Mouse (Mus musculus): ENCODE results near the gene Rfx4. TPM values are rescaled to one million over a fixed set of nuclear protein-coding genes. Genes with fewer than 3 reads are reported as not detected.

Gene Rfx4
- polyA plus RNA-seq, 1 experiment from 2014 or later: not detected

GRCm38 (mm10) chr10:84903742-84904141 is 147.9 kb downstream of the Rfx4 start:
- H3K27ac ChIP-seq (ENCODE audit: low read length): no peak overlapping the region
- 6% methylated on average over 5 of the region's 5 CpGs for WGBS (ENCODE audit: insufficient replicate concordance)
- H3K9ac ChIP-seq (ENCODE audit: low read depth, low read length): no peak overlapping the region
- no peaks in the 10 kb centered on the region for H3K9me3 ChIP-seq (replicated peaks; ENCODE audit: control insufficient read depth, low read length)
- H3K4me2 ChIP-seq (ENCODE audit: low read depth, low read length): no peak overlapping the region
- no peak for ATAC-seq (ENCODE audit: low read depth)
- H3K36me3 ChIP-seq (ENCODE audit: control insufficient read depth, insufficient read depth): no peaks in the 10 kb centered on the region
- no peaks in the 10 kb centered on the region for H3K27me3 ChIP-seq (ENCODE audit: control insufficient read depth, insufficient read depth, low read depth, low read length)
- H3K4me3 ChIP-seq (ENCODE audit: low read depth, low read length): no peak overlapping the region
- H3K4me1 ChIP-seq (ENCODE audit: control insufficient read depth, low read depth, low read length): no peaks in the 10 kb centered on the region

GRCm38 (mm10) chr10:84906895-84907294 is 151.0 kb downstream of the Rfx4 start:
- 71% methylated on average over 9 of the region's 9 CpGs for WGBS (ENCODE audit: insufficient replicate concordance)
- no peak overlapping the region for H3K27ac ChIP-seq (ENCODE audit: low read length)
- H3K27me3 ChIP-seq (ENCODE audit: control insufficient read depth, insufficient read depth, low read depth, low read length): no peaks in the 10 kb centered on the region
- no peak overlapping the region for H3K9ac ChIP-seq (ENCODE audit: low read depth, low read length)
- H3K36me3 ChIP-seq (ENCODE audit: control insufficient read depth, insufficient read depth): no peaks in the 10 kb centered on the region
- no peaks in the 10 kb centered on the region for H3K9me3 ChIP-seq (replicated peaks; ENCODE audit: control insufficient read depth, low read length)
- ATAC-seq (ENCODE audit: low read depth): no peak
- H3K4me2 ChIP-seq (ENCODE audit: low read depth, low read length): no peak overlapping the region
- no peaks in the 10 kb centered on the region for H3K4me1 ChIP-seq (ENCODE audit: control insufficient read depth, low read depth, low read length)
- H3K4me3 ChIP-seq (ENCODE audit: low read depth, low read length): no peak overlapping the region

DNA sequence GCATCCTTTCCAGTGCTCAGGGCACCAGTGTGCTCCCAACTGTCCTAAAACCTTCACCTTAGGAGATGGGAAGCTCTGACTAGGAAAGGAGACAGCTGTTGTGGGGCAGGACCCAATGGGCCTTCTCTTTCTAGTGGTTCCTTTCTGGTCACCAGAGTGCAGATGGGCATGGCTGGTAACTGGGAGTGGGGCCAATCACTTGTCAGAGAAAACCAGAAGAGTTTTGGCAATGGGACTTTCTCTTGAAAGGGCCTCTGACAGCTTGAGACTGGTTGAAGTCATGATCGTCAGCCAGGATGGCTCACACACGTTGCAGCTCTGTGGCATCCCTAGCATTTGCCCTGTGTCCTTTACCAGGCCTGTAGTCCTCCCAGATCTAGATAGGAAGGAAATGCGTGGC is 152.1 kb downstream of the Rfx4 start:
- Histone ChIP-seq H3K4me1 (ENCODE audit: control insufficient read depth, low read depth, low read length) (no peaks in the 10 kb centered on the region), H3K27me3 (ENCODE audit: control insufficient read depth, insufficient read depth, low read depth, low read length) (no peaks in the 10 kb centered on the region), H3K4me3 (ENCODE audit: low read depth, low read length) (no peak overlapping the region), H3K4me2 (ENCODE audit: low read depth, low read length) (no peak overlapping the region), H3K9me3 (replicated peaks; ENCODE audit: control insufficient read depth, low read length) (no peaks in the 10 kb centered on the region), H3K27ac (ENCODE audit: low read length) (no peak overlapping the region), H3K9ac (ENCODE audit: low read depth, low read length) (no peak overlapping the region), H3K36me3 (ENCODE audit: control insufficient read depth, insufficient read depth) (no peaks in the 10 kb centered on the region)
- ATAC-seq (ENCODE audit: low read depth): no peak
- 42% methylated on average over 3 of the region's 3 CpGs for WGBS (ENCODE audit: insufficient replicate concordance)

DNA sequence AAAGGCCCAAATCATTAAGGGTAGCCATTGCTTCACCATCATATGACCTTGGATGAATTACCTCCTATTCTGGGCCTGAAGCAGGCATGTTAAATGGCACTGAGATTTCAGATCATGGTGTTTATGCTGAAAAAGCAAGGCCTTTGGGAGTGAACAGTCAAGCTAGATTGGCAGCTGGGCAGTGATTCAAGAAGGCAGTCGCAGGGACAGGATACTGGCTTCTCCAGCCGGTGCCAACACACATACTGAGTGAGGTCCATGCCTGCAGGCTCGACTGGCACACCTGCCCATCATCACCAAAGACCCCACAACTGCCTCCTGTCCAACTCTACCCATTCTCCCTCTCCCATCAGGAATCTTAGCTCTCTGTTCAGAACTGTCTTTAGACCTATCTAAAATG is 152.6 kb downstream of the Rfx4 start:
- no peak overlapping the region for H3K4me2 ChIP-seq (ENCODE audit: low read depth, low read length)
- no peaks in the 10 kb centered on the region for H3K4me1 ChIP-seq (ENCODE audit: control insufficient read depth, low read depth, low read length)
- H3K27me3 ChIP-seq (ENCODE audit: control insufficient read depth, insufficient read depth, low read depth, low read length): no peaks in the 10 kb centered on the region
- H3K9ac ChIP-seq (ENCODE audit: low read depth, low read length): no peak overlapping the region
- no peak overlapping the region for H3K4me3 ChIP-seq (ENCODE audit: low read depth, low read length)
- ATAC-seq (ENCODE audit: low read depth): no peak
- H3K27ac ChIP-seq (ENCODE audit: low read length): no peak overlapping the region
- no peaks in the 10 kb centered on the region for H3K9me3 ChIP-seq (replicated peaks; ENCODE audit: control insufficient read depth, low read length)
- 61% methylated on average over 3 of the region's 3 CpGs for WGBS (ENCODE audit: insufficient replicate concordance)
- no peaks in the 10 kb centered on the region for H3K36me3 ChIP-seq (ENCODE audit: control insufficient read depth, insufficient read depth)

DNA sequence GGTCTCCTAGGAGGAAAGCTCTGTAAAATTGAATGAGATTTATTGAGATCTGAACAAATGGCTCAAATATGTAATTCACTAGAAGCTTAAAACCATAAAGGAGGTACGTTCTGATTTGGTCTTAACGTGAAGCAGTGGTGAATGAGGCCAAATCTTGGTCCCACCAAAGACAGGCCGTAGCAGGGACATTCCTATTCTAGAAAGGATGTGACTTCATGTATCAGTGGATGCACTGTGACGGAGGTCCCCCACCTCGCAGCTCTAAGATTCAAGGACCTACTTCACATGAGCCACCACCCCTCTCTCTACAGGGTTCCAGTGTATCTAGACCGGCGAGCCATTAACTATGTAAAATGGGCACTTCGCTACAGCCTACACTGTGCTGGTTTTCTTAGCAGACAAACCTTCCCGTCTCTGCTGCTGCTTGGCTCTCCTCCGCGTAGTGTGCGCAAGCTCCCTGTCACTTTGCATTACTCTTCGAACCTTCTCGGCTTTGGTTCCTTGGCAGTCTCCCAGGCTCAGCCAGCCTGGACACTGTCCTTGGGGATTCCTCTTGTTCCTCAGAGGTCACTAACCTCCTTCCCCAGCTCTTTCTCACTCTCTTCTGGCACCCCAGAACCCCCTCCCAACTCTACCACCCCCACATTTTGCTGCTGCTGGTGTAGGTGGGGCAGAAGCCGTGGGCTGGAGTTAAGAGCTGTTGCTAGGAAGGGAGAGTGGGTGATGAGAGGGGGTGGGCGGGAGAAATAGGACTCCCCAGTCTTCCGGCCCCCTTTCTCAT is 153.3 kb downstream of the Rfx4 start:
- ATAC-seq (ENCODE audit: low read depth): no peak
- Histone ChIP-seq H3K4me2 (ENCODE audit: low read depth, low read length) (no peak overlapping the region), H3K9me3 (replicated peaks; ENCODE audit: control insufficient read depth, low read length) (no peaks in the 10 kb centered on the region), H3K4me1 (ENCODE audit: control insufficient read depth, low read depth, low read length) (no peaks in the 10 kb centered on the region), H3K9ac (ENCODE audit: low read depth, low read length) (no peak overlapping the region), H3K4me3 (ENCODE audit: low read depth, low read length) (no peak overlapping the region), H3K27me3 (ENCODE audit: control insufficient read depth, insufficient read depth, low read depth, low read length) (no peaks in the 10 kb centered on the region), H3K36me3 (ENCODE audit: control insufficient read depth, insufficient read depth) (no peaks in the 10 kb centered on the region), H3K27ac (ENCODE audit: low read length) (no peak overlapping the region)
- WGBS (ENCODE audit: insufficient replicate concordance): 74% methylated on average over 17 of the region's 17 CpGs

DNA sequence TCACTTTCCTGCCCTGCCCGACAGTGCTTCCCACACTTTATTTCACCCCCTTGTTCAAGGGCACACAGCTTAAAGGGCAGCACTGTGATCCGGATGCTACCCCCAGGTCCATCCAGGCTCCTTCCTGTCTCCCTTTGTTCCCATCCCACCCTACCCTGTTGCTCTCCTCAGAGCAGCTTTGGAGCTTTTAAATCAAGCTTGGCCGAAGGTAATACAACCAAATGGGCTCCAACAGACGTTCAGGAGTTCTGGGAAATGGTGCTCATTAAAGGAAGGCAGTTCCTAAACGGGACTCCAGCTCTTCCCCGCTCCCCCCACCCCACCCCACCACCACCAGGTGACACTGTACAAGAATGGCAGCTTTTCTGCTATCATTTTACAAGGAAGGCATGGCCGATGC is 154.3 kb downstream of the Rfx4 start:
- Histone ChIP-seq H3K4me3 (ENCODE audit: low read depth, low read length) (no peak overlapping the region), H3K4me2 (ENCODE audit: low read depth, low read length) (no peak overlapping the region), H3K4me1 (ENCODE audit: control insufficient read depth, low read depth, low read length) (no peaks in the 10 kb centered on the region), H3K36me3 (ENCODE audit: control insufficient read depth, insufficient read depth) (no peaks in the 10 kb centered on the region), H3K27ac (ENCODE audit: low read length) (no peak overlapping the region), H3K9me3 (replicated peaks; ENCODE audit: control insufficient read depth, low read length) (no peaks in the 10 kb centered on the region), H3K9ac (ENCODE audit: low read depth, low read length) (no peak overlapping the region), H3K27me3 (ENCODE audit: control insufficient read depth, insufficient read depth, low read depth, low read length) (no peaks in the 10 kb centered on the region)
- WGBS (ENCODE audit: insufficient replicate concordance): 50% methylated on average over 7 of the region's 7 CpGs
- no peak for ATAC-seq (ENCODE audit: low read depth)

- no peak overlapping the region for H3K4me2 ChIP-seq (ENCODE audit: low read depth, low read length)
- H3K27ac ChIP-seq (ENCODE audit: low read length): no peak overlapping the region
- ATAC-seq (ENCODE audit: low read depth): no peak
- no peaks in the 10 kb centered on the region for H3K27me3 ChIP-seq (ENCODE audit: control insufficient read depth, insufficient read depth, low read depth, low read length)
- H3K4me3 ChIP-seq (ENCODE audit: low read depth, low read length): no peak overlapping the region
- 67% methylated on average over 1 of the region's 1 CpGs for WGBS (ENCODE audit: insufficient replicate concordance)
- H3K4me1 ChIP-seq (ENCODE audit: control insufficient read depth, low read depth, low read length): no peaks in the 10 kb centered on the region
- no peaks in the 10 kb centered on the region for H3K36me3 ChIP-seq (ENCODE audit: control insufficient read depth, insufficient read depth)
- H3K9me3 ChIP-seq (replicated peaks; ENCODE audit: control insufficient read depth, low read length): no peaks in the 10 kb centered on the region
- H3K9ac ChIP-seq (ENCODE audit: low read depth, low read length): no peak overlapping the region
Observed at GRCm38 (mm10) chr10:84910758-84911384, 155.0 kb downstream of the Rfx4 start.

DNA sequence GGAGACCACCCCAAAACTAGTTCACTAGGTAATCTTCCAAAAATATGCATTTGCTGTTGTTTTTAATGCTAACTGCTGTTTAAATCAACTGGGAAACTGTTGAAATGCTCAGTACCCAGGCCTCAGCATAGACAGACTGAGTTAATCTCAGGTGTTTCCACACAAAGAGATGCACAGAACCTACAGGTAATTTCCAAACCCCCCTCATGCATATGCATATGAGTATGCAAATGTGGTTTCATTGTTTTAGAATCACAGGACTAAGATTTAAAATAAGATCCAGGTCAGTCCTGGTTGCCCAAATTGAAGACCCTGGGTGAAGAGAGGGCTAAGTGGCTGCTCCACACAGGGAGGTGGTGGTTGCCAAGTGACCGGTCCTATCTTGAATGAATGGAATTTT is 157.3 kb downstream of the Rfx4 start:
- Histone ChIP-seq H3K4me3 (ENCODE audit: low read depth, low read length) (no peak overlapping the region), H3K27ac (ENCODE audit: low read length) (no peak overlapping the region), H3K27me3 (ENCODE audit: control insufficient read depth, insufficient read depth, low read depth, low read length) (no peaks in the 10 kb centered on the region), H3K36me3 (ENCODE audit: control insufficient read depth, insufficient read depth) (no peaks in the 10 kb centered on the region), H3K4me2 (ENCODE audit: low read depth, low read length) (no peak overlapping the region), H3K9me3 (replicated peaks; ENCODE audit: control insufficient read depth, low read length) (no peaks in the 10 kb centered on the region), H3K4me1 (ENCODE audit: control insufficient read depth, low read depth, low read length) (peaks cover 4% of the 10 kb centered on the region), H3K9ac (ENCODE audit: low read depth, low read length) (no peak overlapping the region)
- ATAC-seq (ENCODE audit: low read depth): no peak
- 74% methylated on average over 1 of the region's 1 CpGs for WGBS (ENCODE audit: insufficient replicate concordance)

- Histone ChIP-seq H3K27me3 (ENCODE audit: control insufficient read depth, insufficient read depth, low read depth, low read length) (no peaks in the 10 kb centered on the region), H3K4me3 (ENCODE audit: low read depth, low read length) (no peak overlapping the region)
Observed at GRCm38 (mm10) chr10:84915476-84915875, 159.6 kb downstream of the Rfx4 start.

More at GRCm38 (mm10) chr10:84915476-84915875, 159.6 kb downstream of the Rfx4 start:
- WGBS (ENCODE audit: insufficient replicate concordance): 75% methylated on average over 6 of the region's 6 CpGs
- Histone ChIP-seq H3K4me1 (ENCODE audit: control insufficient read depth, low read depth, low read length) (peaks cover 10% of the 10 kb centered on the region), H3K9me3 (replicated peaks; ENCODE audit: control insufficient read depth, low read length) (no peaks in the 10 kb centered on the region), H3K9ac (ENCODE audit: low read depth, low read length) (no peak overlapping the region), H3K27ac (ENCODE audit: low read length) (no peak overlapping the region), H3K4me2 (ENCODE audit: low read depth, low read length) (no peak overlapping the region), H3K36me3 (ENCODE audit: control insufficient read depth, insufficient read depth) (no peaks in the 10 kb centered on the region)
- ATAC-seq (ENCODE audit: low read depth): no peak

All from liver, embryonic 16.5 days (tissue).